Mouse (Mus musculus): ENCODE results near the gene Add3.

The Add3 gene

GRCm38 (mm10) chr19:53166367-53166766, 26.1 kb downstream of the Add3 start:
- DNase-seq: no peak

GRCm38 (mm10) chr19:53168576-53168975, 28.3 kb downstream of the Add3 start:
- no peak for DNase-seq

GRCm38 (mm10) chr19:53170651-53171050, 30.4 kb downstream of the Add3 start:
- DNase-seq: no peak

GRCm38 (mm10) chr19:53174034-53174433, 33.8 kb downstream of the Add3 start:
- DNase-seq: no peak

- no peak for DNase-seq
Measured at GRCm38 (mm10) chr19:53175550-53175949, 35.3 kb downstream of the Add3 start.

- no peak for DNase-seq
Measured at GRCm38 (mm10) chr19:53176518-53176917, 36.3 kb downstream of the Add3 start.

- no peak for DNase-seq
Measured at GRCm38 (mm10) chr19:53178611-53179528, 38.6 kb downstream of the Add3 start.

GRCm38 (mm10) chr19:53180168-53180803, 40.0 kb downstream of the Add3 start:
- DNase-seq: no peak

GRCm38 (mm10) chr19:53181003-53181861, 41.0 kb downstream of the Add3 start:
- DNase-seq: no peak

- DNase-seq: no peak
Measured at GRCm38 (mm10) chr19:53183620-53184019, 43.4 kb downstream of the Add3 start.

GRCm38 (mm10) chr19:53184216-53184615, 44.0 kb downstream of the Add3 start:
- peak in 1 of 2 experiments; percentile 37 for DNase-seq

GRCm38 (mm10) chr19:53184911-53185310, 44.7 kb downstream of the Add3 start:
- no peak for DNase-seq

GRCm38 (mm10) chr19:53185486-53186134, 45.4 kb downstream of the Add3 start:
- DNase-seq: peak; percentile 49 to 74

- no peak for DNase-seq
Measured at GRCm38 (mm10) chr19:53186456-53186855, 46.2 kb downstream of the Add3 start.

- DNase-seq: no peak
Measured at GRCm38 (mm10) chr19:53187533-53187932, 47.3 kb downstream of the Add3 start.

- no peak for DNase-seq
Measured at GRCm38 (mm10) chr19:53188186-53188585, 47.9 kb downstream of the Add3 start.

- DNase-seq: no peak
Measured at GRCm38 (mm10) chr19:53188724-53189220, 48.5 kb downstream of the Add3 start.

- DNase-seq: no peak
Measured at GRCm38 (mm10) chr19:53189736-53190135, 49.5 kb downstream of the Add3 start.

GRCm38 (mm10) chr19:53190232-53190631, 50.0 kb downstream of the Add3 start:
- no peak for DNase-seq

GRCm38 (mm10) chr19:53191867-53192487, 51.7 kb downstream of the Add3 start:
- DNase-seq: no peak

- DNase-seq: no peak
Measured at GRCm38 (mm10) chr19:53193190-53193589, 52.9 kb downstream of the Add3 start.
